Mouse (Mus musculus) retina, adult 2 months (tissue): ENCODE results near the gene Vav2.

Experiments
- DNase-seq: peaks from one replicate; pipeline ENCODE4 v3.0.0-alpha.2; 2012; ENCODE audit warnings: low read depth, low spot score

Gene Vav2

DNA sequence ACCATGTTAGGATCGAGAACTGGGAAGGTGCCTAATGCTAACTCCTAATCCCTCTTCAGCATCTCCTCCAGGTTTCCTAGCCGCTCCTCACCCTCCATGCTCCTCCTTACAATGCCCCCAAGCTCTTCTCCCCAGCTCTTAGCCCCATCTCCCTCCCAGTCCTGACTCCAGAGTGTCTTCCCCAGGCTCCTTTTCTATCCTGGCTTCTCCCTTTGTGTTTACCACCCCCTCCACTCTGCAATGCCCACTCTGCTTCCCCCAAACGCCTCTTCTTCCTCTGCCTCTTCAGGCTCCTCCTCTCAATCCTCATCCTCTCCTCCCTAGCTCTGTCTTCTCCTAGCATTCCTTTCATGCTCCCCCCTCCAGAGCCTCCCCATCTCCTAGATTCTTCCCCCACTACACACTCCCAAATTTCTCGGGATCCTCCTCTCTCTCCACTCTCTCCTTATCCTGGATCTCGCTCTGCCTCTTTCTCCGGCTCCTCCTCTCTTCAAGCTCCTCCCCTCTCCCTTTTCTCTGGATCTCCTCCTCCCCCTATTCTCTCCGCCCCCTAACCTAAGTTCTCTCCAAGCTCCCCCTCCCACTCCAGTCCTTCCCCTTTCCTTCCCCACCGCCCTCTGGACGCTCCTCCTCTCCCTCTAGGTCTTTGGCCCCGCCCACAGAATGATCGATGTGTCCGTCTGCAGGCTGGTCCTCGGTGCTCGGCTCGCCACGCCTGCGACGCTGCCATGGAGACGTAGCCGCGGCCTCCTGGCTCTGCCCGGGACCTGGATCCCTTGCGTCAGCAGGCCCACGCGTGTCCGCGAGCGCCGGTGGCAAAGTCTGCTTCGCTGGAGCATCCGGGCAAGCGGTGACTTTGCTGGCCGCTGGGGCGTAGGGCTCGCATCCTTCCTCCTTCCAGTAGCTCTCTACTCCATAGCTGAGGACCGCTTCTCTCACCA, 15.2 kb upstream of the Vav2 start, which contains the start of gene Brd3os:
Gene Brd3os (plus strand): TSS at position 558 of the 941 bp plus-strand sequence.
- peak; percentile 91 for DNase-seq

DNA sequence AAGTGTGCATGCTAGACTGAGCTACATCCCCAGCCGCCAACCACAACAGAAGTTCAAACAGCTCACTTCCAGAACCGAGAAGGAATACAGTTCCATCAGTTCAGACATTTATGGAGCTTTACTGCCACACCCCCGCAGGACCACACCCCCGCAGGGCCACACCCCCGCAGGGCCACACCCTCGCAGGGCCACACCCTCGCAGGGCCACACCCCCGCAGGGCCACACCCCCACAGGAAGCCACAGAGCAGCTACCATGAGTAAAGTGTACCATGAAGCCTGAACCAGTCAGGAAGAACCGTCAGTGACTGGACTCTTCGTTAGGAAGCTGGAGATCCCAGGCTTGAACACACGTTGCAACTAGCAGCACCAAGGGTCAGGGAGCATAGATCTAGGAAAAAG, 11.4 kb upstream of the Vav2 start:
- DNase-seq, result no peak

DNA sequence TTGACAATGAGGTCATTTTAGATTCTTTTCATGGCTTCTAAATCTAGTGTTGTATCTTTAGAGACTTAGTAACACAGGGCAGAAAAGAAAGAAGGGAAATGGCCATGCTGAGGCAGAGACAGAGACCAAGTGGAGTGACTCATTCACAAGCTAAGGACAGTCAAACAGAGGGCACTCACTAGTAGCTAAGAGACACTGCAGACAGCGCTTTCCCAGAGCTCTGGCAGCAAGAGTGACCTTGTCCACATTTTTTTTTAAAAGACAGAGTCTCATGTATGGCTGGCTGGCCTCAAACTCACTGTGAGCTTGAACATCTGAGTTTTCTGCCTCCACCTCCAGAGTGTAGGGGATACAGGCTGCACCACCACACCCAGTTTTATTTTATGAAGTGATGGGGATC, 11.0 kb upstream of the Vav2 start:
- no peak for DNase-seq

DNA sequence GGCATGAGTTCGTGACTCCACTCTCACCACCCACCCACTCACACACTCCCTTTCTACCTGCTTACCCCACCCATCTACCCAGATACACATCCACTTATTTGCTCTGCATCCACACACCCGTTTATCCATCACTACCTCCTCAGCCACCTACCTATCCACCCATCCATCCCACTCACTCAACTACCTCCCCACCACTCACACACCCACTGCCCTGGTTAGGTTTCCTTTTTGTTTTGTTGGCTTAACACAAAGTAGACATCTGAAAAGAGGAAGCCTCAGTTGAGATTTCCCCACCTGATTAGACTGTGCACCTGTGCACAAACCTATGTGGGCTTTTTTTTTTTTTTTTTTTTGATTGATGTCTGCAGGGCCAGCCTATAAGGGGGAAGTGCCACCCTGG, 5.8 kb upstream of the Vav2 start:
- DNase-seq, result no peak

DNA sequence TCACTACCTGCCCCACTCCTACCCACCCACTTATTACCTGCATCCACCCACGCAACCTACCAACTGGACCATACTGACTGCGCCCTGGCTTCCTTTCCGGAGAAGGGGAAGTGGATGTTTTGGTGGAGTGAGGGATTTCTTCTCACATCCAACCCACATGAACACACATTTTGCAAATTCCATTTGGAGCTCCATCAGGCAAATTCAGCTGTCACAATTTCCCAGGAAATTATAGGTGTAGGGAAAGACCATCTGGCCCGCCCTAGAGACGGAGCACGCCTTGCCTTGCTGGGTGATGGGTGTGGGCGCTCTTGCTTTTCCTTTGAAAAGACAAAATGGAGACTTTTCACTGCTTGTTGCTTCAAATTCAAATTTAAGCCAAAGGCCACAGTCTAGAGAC, 3.8 kb upstream of the Vav2 start:
- no peak for DNase-seq

DNA sequence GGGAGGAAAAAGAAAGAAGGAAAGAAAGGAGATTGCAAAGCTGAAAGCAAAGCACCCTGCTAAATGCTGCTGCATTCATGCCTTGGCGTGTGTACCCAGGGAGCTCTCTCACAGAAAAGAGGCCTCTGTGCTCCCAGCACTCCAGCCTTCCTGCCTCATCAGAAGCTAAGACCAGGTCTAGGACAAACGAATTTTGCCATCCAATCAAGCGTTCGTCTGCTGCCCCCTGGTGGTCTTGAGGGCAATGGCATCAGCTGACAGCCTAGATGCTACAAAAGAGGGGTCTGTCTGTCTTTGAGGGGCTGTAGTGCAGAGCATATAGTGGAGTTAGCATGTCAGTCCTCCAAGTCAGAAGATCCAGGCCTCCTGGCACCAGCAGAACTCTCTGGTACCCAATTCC, 1.2 kb upstream of the Vav2 start:
- DNase-seq, result peak; percentile 59

DNA sequence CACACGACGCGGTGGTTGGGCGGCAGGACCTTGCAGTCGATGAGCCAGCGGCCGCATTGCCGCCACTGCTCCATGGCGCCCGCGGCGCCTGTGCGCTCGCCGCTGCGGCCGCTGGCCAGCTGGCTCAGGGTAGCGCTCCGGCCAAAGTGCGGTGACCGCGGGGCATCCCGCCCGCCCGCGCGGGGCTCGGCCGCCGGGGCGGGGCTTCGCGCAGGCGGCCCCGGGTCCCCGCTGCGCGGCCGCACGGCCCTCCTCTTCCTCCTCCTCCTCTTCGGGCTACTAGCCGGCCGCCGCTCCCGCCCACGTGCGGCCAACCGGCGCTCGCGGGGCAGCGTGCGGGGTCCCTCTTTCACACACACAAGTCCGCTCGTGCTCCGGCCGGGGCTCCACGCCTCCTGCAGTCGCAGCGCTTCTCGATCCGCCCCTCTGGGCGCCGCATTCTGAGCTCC, 403 bp downstream of the Vav2 start:
- no peak for DNase-seq

DNA sequence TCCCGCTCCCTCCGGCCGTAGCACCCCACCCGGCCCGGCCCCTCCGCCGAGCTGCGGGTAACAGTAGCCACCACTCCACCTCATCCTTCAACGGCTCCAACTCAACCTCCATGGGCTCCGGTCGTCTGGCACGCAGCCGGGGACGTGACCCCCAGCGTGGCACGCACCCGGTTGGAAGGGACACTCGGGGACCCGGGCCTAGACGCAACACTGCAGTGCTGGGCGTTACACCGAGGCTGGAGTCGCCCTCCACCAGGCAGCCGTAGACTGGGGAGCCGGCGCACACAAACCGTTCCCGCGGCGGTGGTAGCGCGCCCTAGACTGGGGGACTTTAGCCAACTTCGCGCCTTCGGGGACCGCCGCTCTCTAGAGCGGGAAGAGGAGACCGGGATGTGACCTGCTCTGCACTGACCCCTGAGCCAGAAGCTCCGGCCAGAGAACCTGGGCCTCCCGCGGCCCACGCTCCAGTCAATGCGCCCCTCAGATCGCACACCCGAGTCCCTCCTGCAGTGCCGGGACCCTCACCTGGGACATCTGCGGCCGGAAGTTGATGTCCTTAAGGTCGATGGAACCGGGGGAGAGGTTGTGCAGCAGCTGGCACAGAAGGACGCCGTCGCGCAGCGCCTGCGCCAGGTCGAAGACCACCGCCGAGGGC, 955 bp downstream of the Vav2 start:
- DNase-seq, result no peak

DNA sequence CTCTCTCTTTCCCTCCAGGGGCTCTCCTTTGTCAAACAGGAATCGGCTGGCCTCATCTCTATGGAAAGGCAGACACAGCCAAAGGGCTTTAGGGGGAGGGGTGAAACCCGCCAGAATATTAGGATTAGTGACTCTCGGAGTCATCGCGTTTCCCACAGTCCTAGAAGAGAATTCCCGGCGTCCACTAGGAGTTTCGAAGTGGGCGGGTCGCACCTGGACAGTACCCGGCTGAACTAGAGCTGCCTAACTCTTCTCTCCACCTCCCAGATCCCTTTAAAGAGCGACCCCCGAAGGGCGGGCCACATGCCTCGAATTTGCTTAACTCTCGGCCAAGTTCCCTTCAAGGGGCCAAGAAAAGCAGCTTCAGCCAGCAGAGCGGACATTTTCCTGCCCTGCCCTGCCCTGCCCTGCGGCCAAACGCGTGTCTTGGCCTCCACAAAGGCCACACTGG, 1.6 kb downstream of the Vav2 start:
- DNase-seq, result no peak

DNA sequence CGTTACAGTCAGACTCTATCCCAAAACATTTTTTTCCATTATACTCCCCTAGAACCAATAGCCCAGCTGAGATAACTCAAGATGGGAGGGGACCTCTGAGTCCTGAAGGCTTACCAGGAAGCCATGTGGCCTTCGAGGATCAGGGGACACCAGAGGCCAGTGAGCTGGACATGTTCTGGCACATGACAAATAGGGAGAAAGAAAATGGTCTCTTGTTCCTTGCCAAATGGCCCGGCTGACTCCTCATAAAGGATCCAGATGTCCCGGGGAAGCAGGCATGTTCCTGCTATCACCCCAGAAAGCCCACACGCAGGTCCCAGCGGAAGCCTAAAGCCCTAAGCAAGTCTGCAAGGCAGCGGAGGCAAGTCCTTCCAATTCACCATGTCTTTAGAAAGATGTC, 3.2 kb downstream of the Vav2 start:
- no peak for DNase-seq

DNA sequence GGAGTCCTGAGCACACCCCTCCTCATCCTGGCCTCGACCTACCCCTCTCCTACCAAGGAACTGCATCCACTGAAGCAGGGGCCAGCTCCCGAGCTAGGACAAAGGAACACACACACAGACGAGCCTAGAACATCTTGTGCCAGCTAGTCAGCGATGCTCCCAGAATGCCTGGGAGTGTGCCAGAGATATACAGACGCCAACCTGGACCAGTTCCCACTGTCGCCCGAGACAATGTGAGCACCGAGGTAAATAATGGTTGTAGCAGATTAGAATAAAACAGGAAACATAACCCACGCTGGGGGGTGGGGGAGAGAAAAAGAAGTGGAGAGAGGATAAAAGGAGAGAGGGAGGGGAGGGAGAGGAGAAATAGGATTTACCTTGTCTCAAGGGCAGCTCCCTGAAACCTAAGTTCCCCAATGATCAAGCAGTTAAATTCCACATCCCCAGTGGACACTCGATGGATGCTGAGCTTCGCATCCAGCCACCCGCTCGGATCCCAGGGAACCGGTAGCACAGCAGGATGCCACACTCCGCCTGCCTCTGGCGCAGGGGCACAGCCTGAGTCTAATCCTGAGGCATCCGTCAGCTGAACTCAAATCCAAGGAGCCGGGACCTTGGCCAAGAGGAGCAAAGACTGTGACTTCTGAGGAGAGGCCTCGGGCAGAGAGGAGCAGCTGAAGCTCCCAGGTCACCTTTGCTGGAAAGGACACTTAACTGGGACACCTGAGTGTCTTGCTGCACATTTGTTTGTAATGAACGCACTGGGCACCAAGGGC, 5.4 kb downstream of the Vav2 start:
- no peak for DNase-seq

DNA sequence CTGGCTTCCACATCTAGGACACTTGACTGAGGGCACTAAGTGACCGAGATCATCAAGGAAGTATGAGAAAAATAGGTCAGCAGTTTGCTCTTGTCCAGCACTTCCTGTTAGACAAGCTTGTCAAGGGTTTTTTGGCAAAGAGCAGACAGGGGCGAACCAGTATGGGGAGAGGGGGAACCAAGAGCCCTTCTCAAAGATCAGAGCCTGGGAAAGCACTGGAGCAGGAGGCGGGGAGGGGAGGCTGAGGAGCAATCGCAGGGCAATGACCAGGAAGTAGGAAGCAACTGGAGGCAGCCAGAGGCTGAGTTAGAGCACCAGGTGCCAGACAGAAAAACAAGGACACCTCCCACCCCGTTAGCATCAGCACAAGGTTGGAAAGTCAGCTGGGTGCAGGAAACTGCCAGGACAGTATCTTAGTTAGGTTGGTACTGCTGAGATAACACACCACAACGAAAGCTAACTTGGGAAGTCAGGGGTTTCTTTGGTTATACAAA, 8.2 kb downstream of the Vav2 start:
- DNase-seq, result no peak

DNA sequence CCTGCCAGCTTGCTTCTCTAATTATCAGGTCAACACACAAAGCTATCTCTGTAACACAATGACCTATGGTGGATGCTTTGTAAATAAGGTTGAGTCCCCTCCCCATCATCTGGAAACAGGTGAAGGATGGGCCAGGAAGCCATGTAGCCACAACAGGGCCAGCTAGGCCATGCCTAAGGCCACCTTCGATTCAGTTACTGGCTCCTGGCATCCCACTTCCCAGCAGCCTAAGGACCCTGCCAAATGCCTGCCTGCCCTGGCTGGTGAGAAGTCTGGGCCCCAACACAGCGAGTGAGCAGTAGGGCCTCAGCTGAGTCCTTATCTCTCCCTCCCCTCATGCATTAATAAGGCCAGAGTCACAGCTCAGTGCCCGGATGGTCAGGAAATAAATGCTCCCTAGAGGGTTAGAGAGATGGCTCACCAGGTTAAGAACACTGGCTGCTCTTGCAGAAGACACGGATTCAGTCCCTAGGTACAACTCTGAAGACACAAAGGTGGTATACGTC, 9.1 kb downstream of the Vav2 start:
- DNase-seq, result no peak

DNA sequence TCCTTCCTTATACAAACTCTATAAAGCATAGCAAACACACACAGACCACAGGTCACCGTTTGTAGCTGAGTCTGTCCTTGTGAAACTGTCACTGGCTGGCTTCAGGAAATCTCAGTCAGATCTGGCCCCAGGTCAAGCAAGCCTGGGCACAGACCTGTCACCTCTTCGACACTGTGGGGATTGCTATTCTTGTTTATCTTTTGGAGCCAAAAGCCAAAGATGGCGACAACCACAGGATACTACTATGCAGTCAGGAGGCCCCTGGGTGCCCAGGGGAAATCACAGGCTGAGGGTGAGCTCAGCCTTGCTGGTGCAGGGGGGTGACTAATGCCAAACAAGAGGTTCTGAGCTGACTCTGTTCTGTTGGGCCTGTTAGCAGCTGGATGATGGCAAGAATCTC, 10.4 kb downstream of the Vav2 start:
- DNase-seq, result no peak

DNA sequence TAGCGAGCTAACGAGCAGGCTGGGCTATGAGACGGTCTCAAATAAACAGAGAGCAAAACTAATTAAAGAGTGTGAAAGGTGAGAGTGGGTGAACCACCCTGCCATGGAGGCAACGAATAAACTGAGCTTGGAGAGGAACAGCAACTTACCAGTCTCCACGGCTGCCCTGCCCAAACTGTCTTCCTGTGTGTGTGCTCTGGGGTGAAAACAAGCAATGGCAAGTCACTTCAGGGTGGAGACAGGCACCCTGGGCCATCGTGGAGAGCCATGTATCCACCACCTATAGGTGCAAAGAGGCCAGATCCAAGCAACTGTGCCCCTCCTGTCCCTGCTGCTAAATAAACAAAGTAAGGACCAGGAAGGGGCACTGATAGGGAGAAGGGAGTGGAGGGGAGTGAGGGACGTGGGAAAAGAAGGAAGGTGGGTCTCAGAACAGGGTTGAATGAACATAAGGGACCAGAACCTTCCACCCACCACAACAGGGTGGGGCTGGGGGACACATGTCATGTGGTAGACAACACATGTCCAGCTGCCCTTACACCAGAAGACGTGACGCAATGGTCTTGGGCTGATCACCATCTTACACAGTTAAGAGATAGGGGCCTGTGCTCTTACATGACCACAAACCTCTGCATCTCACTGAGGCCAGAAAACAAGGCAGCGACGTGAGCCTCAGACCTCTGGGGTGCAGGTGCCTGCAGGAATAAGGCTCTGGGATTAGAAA, 11.6 kb downstream of the Vav2 start:
- no peak for DNase-seq

DNA sequence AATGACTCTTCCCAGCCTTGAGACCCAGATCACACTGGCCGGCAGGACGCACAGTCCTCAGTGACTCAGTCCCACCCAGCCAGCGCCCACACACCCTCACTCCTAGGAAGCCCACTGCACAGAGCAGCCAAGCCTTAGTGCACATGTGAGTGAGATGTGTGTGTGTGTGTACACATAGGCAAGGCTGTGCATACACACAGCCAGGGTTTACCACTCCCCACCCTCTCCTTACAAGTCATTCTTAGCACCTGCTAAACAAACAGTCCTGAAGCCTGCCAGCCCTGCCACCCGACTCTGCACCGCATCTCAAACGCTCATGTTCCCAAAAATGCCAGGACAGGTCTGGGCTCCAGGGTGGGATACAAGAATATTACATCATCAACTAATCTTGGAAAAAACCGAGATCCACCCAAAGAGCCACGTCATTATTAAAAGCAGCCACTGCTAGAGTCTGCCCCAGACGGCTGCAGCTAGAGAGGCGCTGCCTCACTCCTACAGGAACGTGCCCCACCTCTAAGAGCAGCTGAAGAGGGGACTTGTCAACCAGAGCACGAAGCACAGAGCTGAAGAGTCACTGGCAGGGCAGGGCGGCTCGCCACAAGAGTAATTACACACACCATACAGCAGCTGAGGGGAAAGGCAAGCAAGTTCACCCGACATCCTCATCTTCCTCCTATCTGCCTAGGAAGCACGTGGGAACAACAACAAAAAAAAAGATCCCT, 12.7 kb downstream of the Vav2 start:
- DNase-seq, result no peak

DNA sequence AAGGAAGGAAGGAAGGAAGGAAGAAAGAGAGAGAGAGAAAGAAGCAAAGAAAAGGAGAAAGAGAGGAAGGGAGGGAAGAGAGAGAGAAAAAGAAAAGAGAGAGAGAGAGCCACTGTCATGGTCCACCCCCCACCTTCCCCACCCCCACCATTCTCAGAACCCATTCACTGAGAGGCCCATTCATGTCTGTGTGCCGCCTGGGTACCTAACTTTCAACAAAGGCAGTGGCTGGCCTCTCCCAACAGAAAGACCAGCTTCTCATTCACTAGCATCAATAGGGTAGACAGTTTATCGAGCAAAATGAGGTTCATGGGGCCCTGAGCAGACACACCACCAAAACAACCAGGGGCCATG, 13.3 kb downstream of the Vav2 start:
- DNase-seq, result no peak

DNA sequence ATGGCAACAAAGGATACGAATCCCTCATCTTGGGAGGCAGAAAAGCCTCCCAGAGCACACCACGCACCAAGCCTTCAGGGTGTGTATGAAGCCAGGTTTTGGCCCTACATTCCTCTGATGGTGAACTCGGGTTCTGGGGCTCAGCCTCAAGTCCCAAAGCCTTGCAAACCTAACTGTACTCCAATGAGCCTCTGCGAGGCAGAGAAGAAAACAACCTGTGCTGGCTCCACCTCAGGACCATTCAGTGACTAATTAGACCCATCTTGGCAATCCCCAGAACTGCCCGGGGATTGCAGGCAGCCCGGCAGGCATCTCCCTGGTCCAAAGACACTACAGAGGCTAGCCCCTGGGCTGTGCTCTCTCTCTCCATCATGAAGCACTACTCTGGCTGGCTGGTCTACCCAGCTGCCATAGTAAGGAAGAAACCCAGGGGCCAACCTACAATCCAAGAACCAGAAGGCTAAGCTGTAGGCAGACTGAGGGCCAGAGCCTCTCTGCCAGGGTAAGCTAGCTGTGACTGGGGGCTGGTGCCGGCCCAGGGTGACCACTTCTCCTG, 14.5 kb downstream of the Vav2 start:
- DNase-seq, result no peak

DNA sequence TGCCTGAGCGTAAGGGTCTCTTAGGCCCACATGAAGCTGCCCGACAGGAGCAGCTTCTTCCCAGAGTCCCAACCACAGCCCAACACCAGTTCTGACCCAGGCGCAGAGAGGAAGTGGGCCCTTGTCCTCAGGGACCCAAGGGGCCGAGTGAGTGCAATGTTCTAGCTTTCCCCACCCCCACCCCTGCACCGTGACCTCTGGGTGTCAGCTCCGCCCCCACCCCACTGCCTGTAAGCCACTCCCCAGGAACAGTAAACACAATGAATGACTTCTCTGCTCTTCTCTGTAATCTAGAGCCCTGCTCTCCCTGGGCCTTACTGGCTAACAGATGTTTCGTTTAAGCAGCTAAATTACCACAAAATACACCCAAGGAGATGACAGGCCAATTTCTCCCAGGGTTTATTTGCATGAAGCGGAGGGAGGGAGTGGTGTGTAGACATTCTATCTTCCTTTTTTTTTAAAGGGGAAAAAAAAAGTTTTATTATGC, 15.1 kb downstream of the Vav2 start:
- no peak for DNase-seq

DNA sequence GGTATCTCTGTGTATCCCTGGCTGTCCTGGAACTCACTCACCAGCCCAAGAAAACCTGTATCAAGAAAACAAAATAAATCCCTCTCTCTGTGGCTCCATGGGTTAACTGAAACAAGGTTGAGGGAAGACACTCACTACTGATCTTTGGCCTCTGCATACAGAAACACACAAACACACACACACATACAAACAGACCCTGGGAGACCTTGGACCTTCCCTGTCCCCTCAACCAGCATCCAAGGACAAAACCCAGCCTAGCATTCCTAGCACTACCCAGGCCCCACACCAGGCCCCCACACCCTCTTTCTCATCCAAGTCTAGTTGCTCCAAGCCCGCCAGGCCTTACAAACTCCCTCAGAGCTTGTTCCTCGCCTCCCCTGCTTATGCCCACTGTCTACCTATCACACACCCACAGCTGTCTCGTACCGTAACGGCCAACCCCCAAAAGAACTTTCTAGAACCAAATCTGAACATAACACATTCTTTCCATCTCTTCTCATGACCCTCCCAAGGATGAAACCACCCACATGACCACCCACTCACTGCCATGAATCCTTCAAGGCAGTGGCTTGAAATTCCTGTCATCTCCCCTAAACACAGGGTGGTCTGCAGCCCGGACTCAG, 16.2 kb downstream of the Vav2 start:
- no peak for DNase-seq
